Mouse (Mus musculus) brain, embryonic 14.5 days (tissue): ENCODE measurements at regions not wholly inside any gene's neighbourhood (a gene's known extent, or its start where the extent isn't known, plus 50 kb on each side); places are given as distances from the start of the nearest gene placed in this dataset.

Experiments used
- CTCF ChIP-seq: fragments of 200-500 bp; IDR thresholded peaks from 2 replicates; pipeline ENCODE4 v1.5.1; 2012; ENCODE audit warnings: inconsistent platforms, mild to moderate bottlenecking, moderate library complexity, borderline replicate concordance; ENCODE audit not compliant: insufficient read depth, insufficient read length; ENCODE audit errors: extremely low read depth
- POLR2A ChIP-seq: fragments of 200-500 bp; IDR thresholded peaks from 2 replicates; pipeline ENCODE4 v1.6.1; 2012; ENCODE audit warnings: mild to moderate bottlenecking, inconsistent platforms, borderline replicate concordance; ENCODE audit not compliant: poor library complexity, insufficient read depth, insufficient read length, severe bottlenecking; ENCODE audit errors: extremely low read depth

DNA sequence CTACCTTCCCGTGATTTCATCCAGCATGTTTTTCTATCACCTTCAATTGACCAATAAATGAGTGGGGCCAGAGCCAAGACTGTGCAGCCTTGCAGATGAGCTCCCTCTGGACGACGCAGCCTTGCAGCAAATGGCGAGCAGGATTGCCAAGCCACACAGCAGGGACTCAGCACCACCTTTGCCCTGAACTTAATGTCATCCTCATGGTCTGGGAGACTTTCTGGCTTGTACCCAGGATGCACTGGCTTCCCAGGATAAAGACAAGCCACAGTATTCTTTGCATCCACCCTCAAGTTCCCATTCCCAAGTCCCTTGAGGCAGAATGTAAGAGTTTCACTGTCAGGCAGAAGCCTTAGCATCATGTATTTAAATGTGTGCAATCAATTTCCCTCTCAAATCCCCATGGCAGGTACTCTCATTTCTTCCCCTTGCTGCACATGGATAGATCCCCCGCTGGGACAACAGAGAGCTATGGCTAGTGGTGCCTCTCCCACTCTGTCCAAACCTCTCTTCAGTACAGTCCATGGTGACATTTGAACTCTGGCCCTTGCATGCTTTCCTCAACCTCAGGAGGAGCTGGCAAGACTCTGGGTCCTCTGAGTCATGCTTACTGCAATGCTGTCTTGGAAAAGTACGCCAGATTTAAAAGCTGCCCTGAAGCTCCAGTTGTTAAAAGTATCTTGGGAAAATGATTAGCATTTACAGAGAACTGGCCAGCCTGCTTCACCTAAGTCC, 252.2 kb upstream of the Hnrnpa3 start:
- no peak for TF ChIP-seq CTCF
- TF ChIP-seq POLR2A = no peak
